In genomic region chr14:52442690-52443089, GRCm38 (mm10) we compare ENCODE assay signal across 27 mouse cellular contexts. TPM values are rescaled to one million over a fixed set of nuclear protein-coding genes. Genes with fewer than 3 reads are reported as not detected.
"Had no signal": no experiment of that assay in that cellular context is flagged by ENCODE, and none has a peak within 500 bp of the region (broad histone marks: within the 10 kb centered on the region; RNA-seq: fewer than 3 reads in every experiment).

Gene Olfr1509, plus strand, starts transcription at chr14:52442990.

- DNase-seq: heart, postnatal 10 days; heart, postnatal 14 days; heart, postnatal 36 days; kidney, adult 11 months; kidney, adult 18-20 months; kidney, adult 2 months; kidney, adult 8-10 months; kidney, adult 9 months; kidney, postnatal 10 days; kidney, postnatal 14 days; kidney, postnatal 25 days; kidney, postnatal 36 days; kidney, postnatal 4 days; layer of hippocampus, adult 9-11 months; layer of hippocampus, postnatal 36 days had no signal

RNA-seq across cellular contexts. Expression of gene Olfr1509, which starts in this region (rescaled TPM):
- total RNA-seq: heart, postnatal 10 days; heart, postnatal 14 days; heart, postnatal 25 days; heart, postnatal 36 days; hematopoietic stem cell, adult 5-6 weeks; hindbrain, postnatal 0 days; layer of hippocampus, adult 18-20 months; layer of hippocampus, adult 2 months; layer of hippocampus, adult 8-10 months; layer of hippocampus, postnatal 10 days; layer of hippocampus, postnatal 14 days; layer of hippocampus, postnatal 25 days; layer of hippocampus, postnatal 36 days; left cerebral cortex, adult 18-20 months; left cerebral cortex, adult 2 months; left cerebral cortex, adult 8-10 months had no signal
